Mouse (Mus musculus) C2C12 (cell line): ENCODE data around the gene Gtf2ird2. TPM values are rescaled to one million over a fixed set of nuclear protein-coding genes. Genes with fewer than 3 reads are reported as not detected.

Experiments used
- H3K27me3 ChIP-seq: one replicate; pipeline ENCODE4 v1.6.1; 2011; ENCODE audit not compliant: control insufficient read depth, insufficient read depth, insufficient read length
- H3K36me3 ChIP-seq: one replicate; pipeline ENCODE4 v1.6.1; 2011; ENCODE audit not compliant: control insufficient read depth, insufficient read depth
- H3K4me3 ChIP-seq: one replicate; pipeline ENCODE4 v1.5.1; 2011; ENCODE audit warnings: mild to moderate bottlenecking, control low read depth; ENCODE audit not compliant: poor library complexity, insufficient read depth, severe bottlenecking
- H3K79me2 ChIP-seq: one replicate; pipeline ENCODE4 v1.6.1; 2011; ENCODE audit not compliant: control insufficient read depth, insufficient read depth
- H3K79me3 ChIP-seq: one replicate; pipeline ENCODE4 v1.6.1; 2011; ENCODE audit warnings: low read depth, control low read depth
- H3ac ChIP-seq: one replicate; pipeline ENCODE3; 2011; ENCODE audit warnings: low read depth; ENCODE audit not compliant: control insufficient read depth, insufficient read length
- CEBPB ChIP-seq: IDR thresholded peaks from one replicate; pipeline ENCODE4 v1.6.1; 2011; ENCODE audit warnings: low read depth, mild to moderate bottlenecking, control low read depth, moderate library complexity
- CTCF ChIP-seq: IDR thresholded peaks from one replicate; pipeline ENCODE4 v1.5.1; 2011; ENCODE audit not compliant: control insufficient read depth, insufficient read depth, insufficient read length
- FOSL1 ChIP-seq: IDR thresholded peaks from one replicate; pipeline ENCODE4 v1.8.0; 2011; ENCODE audit warnings: mild to moderate bottlenecking, low read length; ENCODE audit not compliant: poor library complexity, insufficient read depth, severe bottlenecking
- MAX ChIP-seq: IDR thresholded peaks from one replicate; pipeline ENCODE4 v1.6.1; 2011; ENCODE audit warnings: mild to moderate bottlenecking, control low read depth
- MYOD1 ChIP-seq: IDR thresholded peaks from one replicate; pipeline ENCODE4 v1.6.1; 2011; ENCODE audit warnings: low read depth; ENCODE audit not compliant: control insufficient read depth, insufficient read length
- MYOG ChIP-seq: IDR thresholded peaks from one replicate; pipeline ENCODE4 v1.6.1; 2011; ENCODE audit not compliant: control insufficient read depth, insufficient read length; ENCODE audit errors: extremely low read depth
- USF1 ChIP-seq: IDR thresholded peaks from one replicate; pipeline ENCODE4 v1.6.1; 2011; ENCODE audit warnings: low read depth, mild to moderate bottlenecking, control low read depth, moderate library complexity
- long read RNA-seq, 2 experiments: library from polyadenylated mRNA; unstranded; transcript quantifications; one replicate each; pipeline ENCODE4 v2.0.0; 2019 to 2020
- polyA plus RNA-seq: library from polyadenylated mRNA; unstranded; fragments of >200 nt; fragmentation: generic; extraction: Trizol; gene quantifications from one replicate; pipeline ENCODE4 v1.2.1, GENCODE M21; 2012; ENCODE audit warnings: missing spikeins

Gtf2ird2 gene
- polyA plus RNA-seq: 4.2 TPM
- long read RNA-seq, experiment 1, partial matches to known transcripts: 0 of 2 reads
- long read RNA-seq, experiment 1, other reads (novel, unspliced or antisense): 2 of 2 reads
- long read RNA-seq, experiment 2, partial matches to known transcripts: 3 of 14 reads
- long read RNA-seq, experiment 2, other reads (novel, unspliced or antisense): 7 of 14 reads

DNA sequence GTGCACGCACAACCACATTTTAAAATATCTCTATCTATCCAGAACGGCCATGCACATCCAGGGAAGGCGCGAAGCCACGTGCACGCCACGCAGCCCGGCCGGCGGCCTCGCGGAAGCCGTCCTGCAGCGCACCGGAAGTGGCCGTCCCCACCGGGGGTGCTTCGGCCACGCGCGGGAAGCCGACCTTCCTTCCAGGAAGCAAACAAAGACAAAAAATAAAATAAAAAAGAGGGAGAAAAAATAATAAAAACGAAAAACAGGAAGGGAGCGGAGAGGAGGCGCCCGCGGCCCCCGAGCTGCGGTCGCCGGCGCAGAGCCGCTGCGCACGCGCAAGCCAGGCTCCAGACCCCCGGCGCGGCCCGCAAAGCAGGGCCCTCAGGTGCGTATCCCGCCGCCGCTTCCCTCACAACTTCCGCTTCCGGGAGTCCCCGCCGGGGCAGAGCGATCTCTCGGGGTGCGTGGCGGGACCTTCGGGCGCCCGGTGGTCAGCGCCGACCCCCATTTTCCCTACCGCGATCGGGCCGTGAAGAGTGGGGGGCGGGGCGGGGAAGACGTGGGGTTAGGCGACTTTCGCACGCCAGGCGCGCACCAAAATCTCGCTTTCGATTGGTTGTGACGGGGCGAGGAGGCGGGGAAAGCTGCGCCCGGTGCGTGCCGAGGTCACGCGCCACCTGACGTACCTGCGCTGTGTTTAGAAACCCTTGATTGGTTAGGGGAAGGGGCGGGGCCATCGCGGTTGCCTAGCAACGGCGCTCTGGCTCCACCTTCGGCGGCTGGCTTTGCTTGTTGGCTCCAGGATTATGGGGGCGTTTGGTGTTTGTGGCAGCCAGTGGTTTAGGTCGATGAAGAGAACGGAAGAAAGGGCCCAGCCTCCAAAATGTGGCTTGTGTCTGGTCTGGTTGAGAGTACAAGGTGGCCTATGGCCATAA is at the start of gene Gtf2ird2:
Gtf2ird2 (plus strand) TSS at position 140 of the 929 bp plus-strand sequence.
- peaks cover 9% of the 10 kb centered on the region for H3K79me3 ChIP-seq
- H3K79me2 ChIP-seq: peaks cover 16% of the 10 kb centered on the region
- no peaks in the 10 kb centered on the region for H3K36me3 ChIP-seq
- H3K4me3 ChIP-seq: peak within 1 kb of the TSS; percentile 61
- no peaks in the 10 kb centered on the region for H3K27me3 ChIP-seq
- TF ChIP-seq USF1 (peak; percentile 85), CEBPB (no peak), FOSL1 (no peak), MYOD1 (no peak), CTCF (no peak), MAX (peak; percentile 99), MYOG (no peak)
- H3ac ChIP-seq: peak within 1 kb of the TSS; percentile 86

- TF ChIP-seq MYOD1: no peak
- no peak for TF ChIP-seq USF1
- TF ChIP-seq CEBPB: no peak
- TF ChIP-seq CTCF: no peak
- no peak for TF ChIP-seq MYOG
- no peak for TF ChIP-seq MAX
- no peak for TF ChIP-seq FOSL1
- Histone ChIP-seq H3K4me3 (no peak overlapping the region), H3K79me3 (no peaks in the 10 kb centered on the region), H3ac (no peak overlapping the region), H3K36me3 (no peaks in the 10 kb centered on the region), H3K27me3 (no peaks in the 10 kb centered on the region), H3K79me2 (no peaks in the 10 kb centered on the region)
These were observed 47.8 kb upstream of the Gtf2ird2 start for GRCm38 (mm10) chr5:134136022-134136421.

DNA sequence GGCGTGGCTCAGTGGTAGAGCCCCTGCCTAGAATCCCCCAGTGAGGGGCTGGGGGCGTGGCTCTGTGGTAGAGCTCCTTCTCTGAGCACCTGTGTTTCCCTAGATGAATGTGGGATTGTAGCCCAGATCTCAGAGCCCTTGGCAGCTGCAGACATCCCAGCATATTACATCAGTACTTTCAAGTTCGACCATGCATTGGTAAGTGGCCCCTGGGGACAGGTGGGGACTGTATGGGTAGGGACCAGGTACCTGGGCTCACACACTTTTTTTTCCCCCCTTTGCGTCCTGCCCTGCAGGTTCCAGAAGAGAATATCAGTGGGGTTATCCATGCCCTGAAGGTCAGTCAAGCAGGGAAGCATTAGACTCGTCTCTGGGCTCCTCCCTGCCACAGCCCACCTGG is 45.9 kb upstream of the Gtf2ird2 start:
- Histone ChIP-seq H3K27me3 (no peaks in the 10 kb centered on the region), H3K4me3 (no peak overlapping the region), H3K79me2 (no peaks in the 10 kb centered on the region), H3K36me3 (no peaks in the 10 kb centered on the region), H3ac (no peak overlapping the region), H3K79me3 (no peaks in the 10 kb centered on the region)
- no peak for TF ChIP-seq CEBPB
- TF ChIP-seq MYOD1: no peak
- TF ChIP-seq MYOG: no peak
- TF ChIP-seq USF1: no peak
- no peak for TF ChIP-seq MAX
- TF ChIP-seq FOSL1: no peak
- TF ChIP-seq CTCF: no peak

DNA sequence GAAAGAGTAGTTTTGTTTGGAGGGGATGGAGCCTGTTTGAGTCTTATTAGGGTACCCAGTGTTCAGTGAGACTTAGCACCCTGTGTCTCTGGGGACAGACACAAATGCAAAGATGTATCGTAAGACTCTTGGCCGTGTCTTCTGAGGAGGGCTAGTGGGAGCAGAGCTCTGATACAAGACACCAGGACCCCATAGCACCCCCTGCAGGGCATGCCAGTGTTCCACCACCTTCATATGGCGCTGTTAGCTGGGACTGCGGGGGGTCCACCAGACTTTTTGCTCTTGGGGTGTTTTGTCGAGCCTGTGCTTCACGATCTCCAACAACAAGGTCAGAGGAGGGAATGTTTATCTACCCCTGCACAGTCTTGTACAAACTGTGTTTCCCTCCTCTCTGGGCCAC is 44.4 kb upstream of the Gtf2ird2 start:
- no peaks in the 10 kb centered on the region for H3K36me3 ChIP-seq
- no peaks in the 10 kb centered on the region for H3K27me3 ChIP-seq
- no peaks in the 10 kb centered on the region for H3K79me2 ChIP-seq
- no peak for TF ChIP-seq FOSL1
- TF ChIP-seq MYOD1: no peak
- TF ChIP-seq CEBPB: no peak
- TF ChIP-seq USF1: no peak
- TF ChIP-seq MYOG: no peak
- no peak for TF ChIP-seq MAX
- no peak for TF ChIP-seq CTCF
- no peak overlapping the region for H3ac ChIP-seq
- H3K4me3 ChIP-seq: no peak overlapping the region
- no peaks in the 10 kb centered on the region for H3K79me3 ChIP-seq

DNA sequence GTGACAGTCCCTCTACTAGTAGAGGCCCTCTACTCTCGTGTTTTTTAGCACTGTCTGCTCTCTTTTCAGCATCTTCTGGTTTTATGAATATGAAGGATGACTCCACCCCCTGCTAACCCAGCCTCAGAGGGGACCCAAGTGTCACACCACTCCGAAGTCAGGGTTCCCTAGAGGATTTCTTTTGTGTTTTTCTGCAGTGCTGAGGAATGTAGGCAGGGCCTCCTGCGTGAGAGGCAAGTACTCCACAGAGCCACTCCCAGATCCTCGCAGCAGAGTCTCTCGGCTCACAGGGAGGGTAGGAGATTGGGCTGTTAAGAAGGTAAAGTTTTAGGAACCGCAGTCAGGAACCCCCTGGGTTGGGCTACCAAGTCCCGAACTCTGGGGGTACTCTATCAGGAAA is 42.6 kb upstream of the Gtf2ird2 start:
- Histone ChIP-seq H3K36me3 (no peaks in the 10 kb centered on the region), H3K79me2 (no peaks in the 10 kb centered on the region), H3ac (no peak overlapping the region), H3K4me3 (no peak overlapping the region), H3K79me3 (no peaks in the 10 kb centered on the region), H3K27me3 (no peaks in the 10 kb centered on the region)
- TF ChIP-seq CTCF: no peak
- no peak for TF ChIP-seq MYOD1
- no peak for TF ChIP-seq MAX

DNA sequence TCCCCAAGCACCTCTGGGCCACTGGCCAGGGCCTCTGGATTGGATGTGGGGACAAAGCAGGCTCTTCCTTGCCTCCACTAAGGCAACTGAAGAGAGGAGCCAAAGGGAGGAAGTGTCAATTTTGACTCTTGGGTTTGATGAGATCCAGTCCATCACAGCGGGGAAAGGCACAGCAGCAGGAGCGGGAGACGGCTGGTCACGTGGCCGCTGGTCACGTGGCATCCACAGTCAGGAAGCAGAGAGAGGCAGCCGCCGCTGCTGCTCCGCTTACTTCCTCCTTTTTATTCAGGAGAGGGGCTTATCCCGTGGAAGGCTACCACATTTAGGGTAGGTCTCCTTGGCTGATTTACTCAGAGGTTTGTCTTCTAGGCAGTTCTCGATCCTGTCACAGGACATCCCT is 41.4 kb upstream of the Gtf2ird2 start:
- H3ac ChIP-seq: no peak overlapping the region
- H3K4me3 ChIP-seq: no peak overlapping the region
- no peaks in the 10 kb centered on the region for H3K79me2 ChIP-seq
- H3K27me3 ChIP-seq: no peaks in the 10 kb centered on the region
- H3K36me3 ChIP-seq: no peaks in the 10 kb centered on the region
- TF ChIP-seq FOSL1: no peak
- no peak for TF ChIP-seq CTCF
- no peak for TF ChIP-seq USF1
- TF ChIP-seq MYOD1: no peak
- TF ChIP-seq MYOG: no peak
- TF ChIP-seq CEBPB: no peak
- TF ChIP-seq MAX: no peak
- H3K79me3 ChIP-seq: no peaks in the 10 kb centered on the region
